Mouse (Mus musculus) brain, embryonic 14.5 days (tissue): ENCODE data around the gene Il10rb. TPM values are rescaled to one million over a fixed set of nuclear protein-coding genes. Genes with fewer than 3 reads are reported as not detected.
A peak's percentile ranks its signal among the peaks of the same experiment; 100 is the strongest.

Experiments used
- DNase-seq: peaks from one replicate; pipeline ENCODE4 v3.0.0-alpha.2; 2011; ENCODE audit warnings: low read depth
- CTCF ChIP-seq: fragments of 200-500 bp; IDR thresholded peaks from 2 replicates; pipeline ENCODE4 v1.5.1; 2012; ENCODE audit warnings: inconsistent platforms, mild to moderate bottlenecking, moderate library complexity, borderline replicate concordance; ENCODE audit not compliant: insufficient read depth, insufficient read length; ENCODE audit errors: extremely low read depth
- POLR2A ChIP-seq: fragments of 200-500 bp; IDR thresholded peaks from 2 replicates; pipeline ENCODE4 v1.6.1; 2012; ENCODE audit warnings: mild to moderate bottlenecking, inconsistent platforms, borderline replicate concordance; ENCODE audit not compliant: poor library complexity, insufficient read depth, insufficient read length, severe bottlenecking; ENCODE audit errors: extremely low read depth
- polyA plus RNA-seq: library from polyadenylated mRNA; depleted of rRNA; stranded (reverse); fragments of >200 nt; gene quantifications from 2 replicates; pipeline ENCODE4 v1.2.3, GENCODE M21; 2012

Il10rb gene
- polyA plus RNA-seq, 1 experiment = 7.0 TPM

- DNase-seq = peak; percentile 51
- no peak for TF ChIP-seq POLR2A
- peak; percentile 57; the same call in 1 of the 2 replicates for TF ChIP-seq CTCF
Observed at GRCm38 (mm10) chr16:91390100-91390499, 15.9 kb upstream of the Il10rb start.

GRCm38 (mm10) chr16:91391421-91391820 is 14.5 kb upstream of the Il10rb start, which contains the start of gene Gm21970:
Gene Gm21970 (plus strand): TSS chr16:91391721.
- DNase-seq = no peak
- TF ChIP-seq CTCF = no peak
- no peak for TF ChIP-seq POLR2A

GRCm38 (mm10) chr16:91394826-91395410 is 11.0 kb upstream of the Il10rb start:
- DNase-seq = no peak
- TF ChIP-seq POLR2A (no peak), CTCF (no peak)

GRCm38 (mm10) chr16:91395633-91396392 is 10.2 kb upstream of the Il10rb start:
- no peak for DNase-seq
- TF ChIP-seq POLR2A (no peak), CTCF (no peak)

- TF ChIP-seq CTCF (no peak), POLR2A (no peak)
- DNase-seq = no peak
Observed at GRCm38 (mm10) chr16:91396844-91397537, 9.0 kb upstream of the Il10rb start.

GRCm38 (mm10) chr16:91398030-91398429 is 7.9 kb upstream of the Il10rb start:
- DNase-seq = no peak
- TF ChIP-seq CTCF (no peak), POLR2A (no peak)

- TF ChIP-seq CTCF (no peak), POLR2A (no peak)
- DNase-seq = no peak
Observed at GRCm38 (mm10) chr16:91398944-91399343, 7.0 kb upstream of the Il10rb start.

- no peak for DNase-seq
- TF ChIP-seq CTCF (no peak), POLR2A (no peak)
Observed at GRCm38 (mm10) chr16:91401569-91402165, 4.3 kb upstream of the Il10rb start.

- TF ChIP-seq POLR2A (no peak), CTCF (no peak)
- no peak for DNase-seq
Observed at GRCm38 (mm10) chr16:91403784-91404183, 2.2 kb upstream of the Il10rb start.

GRCm38 (mm10) chr16:91404187-91404586 is 1.8 kb upstream of the Il10rb start:
- TF ChIP-seq POLR2A (no peak), CTCF (no peak)
- no peak for DNase-seq
